Mouse (Mus musculus): ENCODE measurements at regions not wholly inside any gene's neighbourhood (a gene's known extent, or its start where the extent isn't known, plus 50 kb on each side); places are given as distances from the start of the nearest gene placed in this dataset.

GRCm38 (mm10) chr1:183657043-183657442 lies 239.0 kb downstream of the Hhipl2 start:
- DNase-seq (ENCODE audit: low spot score) (no peak), ATAC-seq (ENCODE audit: extremely low read depth, insufficient number of reproducible peaks, low FRiP score, poor library complexity, severe bottlenecking) (no peak)
- Histone ChIP-seq H3K9me3 (replicated peaks) (peaks cover 46% of the 10 kb centered on the region), H3K27me3 (ENCODE audit: insufficient read depth, low read length) (no peaks in the 10 kb centered on the region), H3K36me3 (replicated peaks) (no peaks in the 10 kb centered on the region), H3K4me3 (ENCODE audit: low read depth, low read length) (no peak overlapping the region), H3K4me1 (ENCODE audit: insufficient read depth, low read depth, low read length) (no peaks in the 10 kb centered on the region)
- TF ChIP-seq CTCF (IDR thresholded peaks at IDR 0.05; ENCODE audit: low read depth, low read length) (peak; percentile 18; the same call in 1 of the 2 replicates), GATA2 (IDR thresholded peaks at IDR 0.05; ENCODE audit: borderline replicate concordance, low read depth, low read length) (no peak)

DNA sequence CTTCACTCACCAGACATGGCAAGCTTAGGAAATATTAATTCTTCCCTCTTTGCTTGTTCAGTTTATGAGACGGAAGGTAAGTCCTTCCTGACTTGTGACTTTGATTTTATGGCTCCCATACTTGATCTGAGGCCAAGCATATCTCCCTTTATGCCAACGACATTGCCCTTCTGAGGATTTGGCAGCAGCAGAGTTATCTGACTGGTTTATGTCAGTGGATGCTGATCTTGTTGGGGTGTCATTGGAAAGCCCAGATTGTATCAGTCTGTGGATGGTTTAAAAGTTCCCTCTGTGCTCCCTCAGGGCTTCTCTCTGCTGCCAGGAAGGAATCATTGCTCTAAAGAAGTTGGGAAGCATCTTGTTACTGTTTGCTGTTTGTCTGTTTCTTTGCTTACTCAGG lies 242.5 kb downstream of the Hhipl2 start:
- TF ChIP-seq GATA1 (IDR thresholded peaks at IDR 0.05; ENCODE audit: borderline replicate concordance, low read length) (no peak), POLR2AphosphoS5 (IDR thresholded peaks at IDR 0.05; ENCODE audit: insufficient replicate concordance, low read depth, low read length) (no peak), CTCF (IDR thresholded peaks at IDR 0.05; ENCODE audit: low read depth, low read length) (no peak), GATA2 (IDR thresholded peaks at IDR 0.05; ENCODE audit: borderline replicate concordance, low read depth, low read length) (no peak), TAL1 (conservative IDR thresholded peaks at IDR 0.05; ENCODE audit: low read depth, low read length) (no peak)
- no peak for ATAC-seq (ENCODE audit: extremely low read depth, insufficient number of reproducible peaks, low FRiP score, poor library complexity, severe bottlenecking)
- H3K4me1 ChIP-seq (ENCODE audit: insufficient read depth, low read depth, low read length): no peaks in the 10 kb centered on the region

DNA sequence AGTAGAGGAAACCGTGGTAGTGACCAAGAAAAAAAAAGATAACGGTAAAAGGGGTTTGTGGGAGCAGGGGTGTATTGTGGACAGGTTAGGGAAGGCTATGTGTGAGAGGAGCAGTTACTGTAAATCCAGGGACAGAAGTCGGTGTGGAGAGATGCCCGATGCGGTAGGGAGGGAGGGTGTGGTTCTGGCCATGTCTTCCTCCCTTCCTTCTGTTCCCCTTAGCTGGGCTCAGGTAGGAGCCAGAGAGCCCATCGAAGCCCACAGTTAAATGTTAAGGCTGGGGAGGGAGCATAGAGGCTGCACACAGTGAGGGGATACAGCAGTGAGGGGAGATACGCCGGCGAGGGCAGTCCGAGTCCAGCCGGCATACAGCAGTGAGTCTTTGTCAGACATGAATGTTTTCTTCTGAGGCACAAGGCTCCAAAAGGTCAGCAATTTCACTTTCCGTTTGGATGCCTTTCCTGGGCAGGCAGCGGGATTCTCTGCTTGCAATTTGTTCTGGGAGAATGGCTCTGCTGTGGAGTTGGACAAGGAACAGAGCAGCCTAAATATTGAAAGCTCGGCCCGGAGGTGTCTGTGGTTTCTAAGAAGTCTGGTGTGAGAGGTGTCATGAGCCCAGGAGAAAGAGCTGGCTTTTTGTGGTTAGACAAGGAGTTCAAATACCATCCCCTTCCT lies 244.5 kb downstream of the Hhipl2 start:
- no peak for ATAC-seq (ENCODE audit: extremely low read depth, insufficient number of reproducible peaks, low FRiP score, poor library complexity, severe bottlenecking)
- TF ChIP-seq CTCF (IDR thresholded peaks at IDR 0.05; ENCODE audit: low read depth, low read length): no peak
- DNase-seq (ENCODE audit: low spot score): no peak
- Histone ChIP-seq H3K9me3 (replicated peaks) (peaks cover 46% of the 10 kb centered on the region), H3K4me3 (ENCODE audit: low read depth, low read length) (no peak overlapping the region), H3K36me3 (replicated peaks) (no peaks in the 10 kb centered on the region), H3K4me1 (ENCODE audit: insufficient read depth, low read depth, low read length) (no peaks in the 10 kb centered on the region), H3K27me3 (ENCODE audit: insufficient read depth, low read length) (no peaks in the 10 kb centered on the region)

More for the DNA sequence above, 242.5 kb downstream of the Hhipl2 start:
- DNase-seq (ENCODE audit: low spot score): no peak
- H3K36me3 ChIP-seq (replicated peaks): no peaks in the 10 kb centered on the region
- H3K27me3 ChIP-seq (ENCODE audit: insufficient read depth, low read length): no peaks in the 10 kb centered on the region
- H3K4me3 ChIP-seq (ENCODE audit: low read depth, low read length): no peak overlapping the region
- peaks cover 55% of the 10 kb centered on the region for H3K9me3 ChIP-seq (replicated peaks)

- peaks cover 46% of the 10 kb centered on the region for H3K9me3 ChIP-seq (replicated peaks)
- ATAC-seq (ENCODE audit: extremely low read depth, insufficient number of reproducible peaks, low FRiP score, poor library complexity, severe bottlenecking) (no peak), DNase-seq (ENCODE audit: low spot score) (no peak)
- H3K27me3 ChIP-seq (ENCODE audit: insufficient read depth, low read length): no peaks in the 10 kb centered on the region
- no peak for TF ChIP-seq CTCF (IDR thresholded peaks at IDR 0.05; ENCODE audit: low read depth, low read length)
- TF ChIP-seq POLR2AphosphoS5 (IDR thresholded peaks at IDR 0.05; ENCODE audit: insufficient replicate concordance, low read depth, low read length): no peak
- TF ChIP-seq TAL1 (conservative IDR thresholded peaks at IDR 0.05; ENCODE audit: low read depth, low read length): no peak
- TF ChIP-seq GATA2 (IDR thresholded peaks at IDR 0.05; ENCODE audit: borderline replicate concordance, low read depth, low read length): no peak
- no peak for TF ChIP-seq GATA1 (IDR thresholded peaks at IDR 0.05; ENCODE audit: borderline replicate concordance, low read length)
- no peak overlapping the region for H3K4me3 ChIP-seq (ENCODE audit: low read depth, low read length)
- H3K4me1 ChIP-seq (ENCODE audit: insufficient read depth, low read depth, low read length): no peaks in the 10 kb centered on the region
- no peaks in the 10 kb centered on the region for H3K36me3 ChIP-seq (replicated peaks)
Measured at GRCm38 (mm10) chr1:183669271-183669670, 251.3 kb downstream of the Hhipl2 start.

GRCm38 (mm10) chr1:183669674-183670073 lies 251.7 kb downstream of the Hhipl2 start:
- DNase-seq (ENCODE audit: low spot score) (no peak), ATAC-seq (ENCODE audit: extremely low read depth, insufficient number of reproducible peaks, low FRiP score, poor library complexity, severe bottlenecking) (no peak)
- no peaks in the 10 kb centered on the region for H3K4me1 ChIP-seq (ENCODE audit: insufficient read depth, low read depth, low read length)
- H3K4me3 ChIP-seq (ENCODE audit: low read depth, low read length): no peak overlapping the region
- peaks cover 43% of the 10 kb centered on the region for H3K9me3 ChIP-seq (replicated peaks)
- no peaks in the 10 kb centered on the region for H3K27me3 ChIP-seq (ENCODE audit: insufficient read depth, low read length)
- no peaks in the 10 kb centered on the region for H3K36me3 ChIP-seq (replicated peaks)
- TF ChIP-seq POLR2AphosphoS5 (IDR thresholded peaks at IDR 0.05; ENCODE audit: insufficient replicate concordance, low read depth, low read length) (no peak), GATA2 (IDR thresholded peaks at IDR 0.05; ENCODE audit: borderline replicate concordance, low read depth, low read length) (no peak), CTCF (IDR thresholded peaks at IDR 0.05; ENCODE audit: low read depth, low read length) (no peak)

- H3K4me3 ChIP-seq (ENCODE audit: low read depth, low read length): no peak overlapping the region
- no peak for DNase-seq (ENCODE audit: low spot score)
- H3K27me3 ChIP-seq (ENCODE audit: insufficient read depth, low read length): no peaks in the 10 kb centered on the region
- no peak for ATAC-seq (ENCODE audit: extremely low read depth, insufficient number of reproducible peaks, low FRiP score, poor library complexity, severe bottlenecking)
- peaks cover 40% of the 10 kb centered on the region for H3K9me3 ChIP-seq (replicated peaks)
- no peaks in the 10 kb centered on the region for H3K36me3 ChIP-seq (replicated peaks)
- H3K4me1 ChIP-seq (ENCODE audit: insufficient read depth, low read depth, low read length): no peaks in the 10 kb centered on the region
- TF ChIP-seq POLR2AphosphoS5 (IDR thresholded peaks at IDR 0.05; ENCODE audit: insufficient replicate concordance, low read depth, low read length): no peak
- no peak for TF ChIP-seq GATA1 (IDR thresholded peaks at IDR 0.05; ENCODE audit: borderline replicate concordance, low read length)
- TF ChIP-seq GATA2 (IDR thresholded peaks at IDR 0.05; ENCODE audit: borderline replicate concordance, low read depth, low read length): no peak
- no peak for TF ChIP-seq CTCF (IDR thresholded peaks at IDR 0.05; ENCODE audit: low read depth, low read length)
- TF ChIP-seq TAL1 (conservative IDR thresholded peaks at IDR 0.05; ENCODE audit: low read depth, low read length): no peak
Measured at GRCm38 (mm10) chr1:183670542-183670941, 252.5 kb downstream of the Hhipl2 start.

DNA sequence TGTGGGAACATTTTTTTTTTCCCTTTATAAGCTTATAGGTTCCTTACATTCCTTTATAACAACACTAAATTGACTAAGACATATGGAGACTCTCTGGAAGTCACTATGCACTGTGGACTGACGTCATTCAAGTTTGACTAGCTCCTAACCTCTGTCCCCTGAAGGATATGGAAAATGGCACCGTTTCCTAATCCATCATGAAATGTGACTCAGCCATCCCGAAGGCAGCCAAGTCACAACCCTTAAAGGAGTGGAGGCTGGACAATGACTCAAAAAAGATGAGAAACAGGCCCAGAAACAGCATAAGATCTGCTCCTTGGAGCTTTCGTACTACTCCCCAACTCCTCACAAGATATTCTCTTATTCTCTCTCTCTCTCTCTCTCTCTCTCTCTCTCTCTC lies 253.5 kb downstream of the Hhipl2 start:
- H3K27me3 ChIP-seq (ENCODE audit: insufficient read depth, low read length): no peaks in the 10 kb centered on the region
- TF ChIP-seq GATA1 (IDR thresholded peaks at IDR 0.05; ENCODE audit: borderline replicate concordance, low read length) (no peak), POLR2AphosphoS5 (IDR thresholded peaks at IDR 0.05; ENCODE audit: insufficient replicate concordance, low read depth, low read length) (no peak), GATA2 (IDR thresholded peaks at IDR 0.05; ENCODE audit: borderline replicate concordance, low read depth, low read length) (no peak), CTCF (IDR thresholded peaks at IDR 0.05; ENCODE audit: low read depth, low read length) (no peak), TAL1 (conservative IDR thresholded peaks at IDR 0.05; ENCODE audit: low read depth, low read length) (no peak)
- H3K4me1 ChIP-seq (ENCODE audit: insufficient read depth, low read depth, low read length): no peaks in the 10 kb centered on the region
- H3K9me3 ChIP-seq (replicated peaks): peaks cover 46% of the 10 kb centered on the region
- ATAC-seq (ENCODE audit: extremely low read depth, insufficient number of reproducible peaks, low FRiP score, poor library complexity, severe bottlenecking) (no peak), DNase-seq (ENCODE audit: low spot score) (no peak)
- no peak overlapping the region for H3K4me3 ChIP-seq (ENCODE audit: low read depth, low read length)
- H3K36me3 ChIP-seq (replicated peaks): no peaks in the 10 kb centered on the region
